Mouse (Mus musculus) frontal cortex, postnatal 36 days (tissue): ENCODE measurements around the gene Gpr107.

Experiments
- DNase-seq, 2 experiments: peaks; one replicate each; pipeline ENCODE4 v3.0.0; 2022; ENCODE audit warnings: low spot score in 2 of 2

Gpr107 gene

GRCm38 (mm10) chr2:31246251-31246971, 94.3 kb downstream of the Gpr107 start:
- DNase-seq, result peak; percentile 47 to 58

- DNase-seq, result no peak
Observed at GRCm38 (mm10) chr2:31248856-31249255, 96.7 kb downstream of the Gpr107 start.

GRCm38 (mm10) chr2:31252167-31252566, 100.1 kb downstream of the Gpr107 start:
- DNase-seq, result no peak

- DNase-seq, result no peak
Observed at GRCm38 (mm10) chr2:31253463-31253862, 101.3 kb downstream of the Gpr107 start.

GRCm38 (mm10) chr2:31254806-31255205, 102.7 kb downstream of the Gpr107 start:
- DNase-seq, result no peak

GRCm38 (mm10) chr2:31255952-31256938, 104.1 kb downstream of the Gpr107 start:
- DNase-seq, result peak; percentile 60 to 74

- peak; percentile 78 to 89 for DNase-seq
Observed at GRCm38 (mm10) chr2:31257096-31257495, 105.0 kb downstream of the Gpr107 start.

- DNase-seq, result peak; percentile 75 to 85
Observed at GRCm38 (mm10) chr2:31258609-31259366, 106.7 kb downstream of the Gpr107 start.

GRCm38 (mm10) chr2:31259367-31259920, 107.3 kb downstream of the Gpr107 start:
- no peak for DNase-seq

GRCm38 (mm10) chr2:31260549-31260948, 108.4 kb downstream of the Gpr107 start:
- no peak for DNase-seq

- peak; percentile 26 to 56 for DNase-seq
Observed at GRCm38 (mm10) chr2:31263039-31263461, 110.9 kb downstream of the Gpr107 start.

- DNase-seq, result peak; percentile 73 to 80
Observed at GRCm38 (mm10) chr2:31263746-31264378, 111.7 kb downstream of the Gpr107 start.

- no peak for DNase-seq
Observed at GRCm38 (mm10) chr2:31267447-31267846, 115.3 kb downstream of the Gpr107 start.
